Mouse (Mus musculus): ENCODE measurements around the gene Fanca.

Fanca gene

GRCm38 (mm10) chr8:123228416-123228815 lies 90.0 kb downstream of the Fanca start:
- H3K4me3 ChIP-seq (replicated peaks; ENCODE audit: low read length), result no peak overlapping the region
- peaks cover 37% of the 10 kb centered on the region for H3K4me1 ChIP-seq (replicated peaks; ENCODE audit: low read depth, low read length)
- H3K27me3 ChIP-seq (ENCODE audit: insufficient read depth, low read length), result no peaks in the 10 kb centered on the region
- H3K9me3 ChIP-seq (ENCODE audit: low read length), result no peaks in the 10 kb centered on the region
- peaks cover 60% of the 10 kb centered on the region for H3K36me3 ChIP-seq (ENCODE audit: insufficient read depth, low read length)
- no peak for TF ChIP-seq NANOG (IDR thresholded peaks at IDR 0.05; ENCODE audit: borderline replicate concordance, low read length)
- no peak for TF ChIP-seq POU5F1 (IDR thresholded peaks at IDR 0.05; ENCODE audit: borderline replicate concordance, low read length)
- TF ChIP-seq CTCF (conservative IDR thresholded peaks at IDR 0.05; ENCODE audit: low read length), result no peak

DNA sequence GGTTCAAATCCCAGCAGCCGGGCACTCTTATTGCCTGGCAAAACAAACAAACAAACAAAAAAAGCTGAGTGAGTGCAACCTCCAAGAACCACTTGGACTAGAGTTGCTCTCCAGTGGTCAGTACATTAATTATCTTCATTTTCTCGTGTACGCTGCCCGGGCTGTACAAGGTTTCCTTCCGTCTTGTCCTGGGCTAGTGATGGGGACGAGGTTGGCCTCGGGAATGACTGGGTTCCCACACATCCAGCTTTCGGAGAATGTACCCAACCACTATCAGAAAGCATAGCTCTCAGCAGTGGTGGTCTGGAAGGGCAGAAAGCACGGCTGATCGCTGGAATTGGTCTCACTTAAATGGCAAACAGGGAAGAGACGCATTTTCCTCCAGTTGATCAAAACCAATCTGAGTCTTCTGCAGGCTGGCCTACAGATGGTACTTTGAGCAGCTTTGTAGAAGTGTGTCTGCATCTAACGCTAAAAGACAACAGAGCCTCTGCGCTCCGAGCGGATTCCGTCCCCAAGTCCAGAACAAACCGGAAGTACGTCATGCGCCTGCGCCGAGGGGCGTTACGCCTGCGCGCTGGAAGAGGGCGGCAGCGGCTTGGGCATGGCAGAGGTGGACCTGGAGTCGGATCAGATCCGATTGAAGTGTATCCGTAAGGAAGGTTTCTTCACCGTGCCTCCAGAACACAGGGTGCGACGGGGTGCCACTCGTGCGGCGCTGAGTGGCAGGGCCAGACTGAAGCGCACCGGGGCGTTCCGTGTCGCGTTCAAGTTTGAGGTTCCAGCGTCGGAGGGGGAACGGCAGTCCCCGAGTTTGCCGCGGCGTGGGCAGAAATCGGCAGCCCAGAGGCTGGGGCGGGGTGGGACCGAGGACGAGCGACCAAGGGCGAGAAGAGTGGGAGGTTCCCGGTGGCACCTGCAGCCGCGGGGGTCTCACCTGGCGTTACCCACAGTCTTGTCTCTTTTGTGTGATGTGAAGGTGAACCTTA lies 93.8 kb downstream of the Fanca start, which contains the start of gene Cdk10:
TSS of gene Cdk10 (plus strand) at position 565 of the 989 bp plus-strand sequence.
- TF ChIP-seq NANOG (IDR thresholded peaks at IDR 0.05; ENCODE audit: borderline replicate concordance, low read length) (no peak), CTCF (conservative IDR thresholded peaks at IDR 0.05; ENCODE audit: low read length) (no peak), POU5F1 (IDR thresholded peaks at IDR 0.05; ENCODE audit: borderline replicate concordance, low read length) (no peak)
- Histone ChIP-seq H3K36me3 (ENCODE audit: insufficient read depth, low read length) (peaks cover 38% of the 10 kb centered on the region), H3K27me3 (ENCODE audit: insufficient read depth, low read length) (no peaks in the 10 kb centered on the region), H3K4me3 (replicated peaks; ENCODE audit: low read length) (peak within 1 kb of the TSS; percentile 95), H3K9me3 (ENCODE audit: low read length) (no peaks in the 10 kb centered on the region), H3K4me1 (replicated peaks; ENCODE audit: low read depth, low read length) (peaks cover 26% of the 10 kb centered on the region)

DNA sequence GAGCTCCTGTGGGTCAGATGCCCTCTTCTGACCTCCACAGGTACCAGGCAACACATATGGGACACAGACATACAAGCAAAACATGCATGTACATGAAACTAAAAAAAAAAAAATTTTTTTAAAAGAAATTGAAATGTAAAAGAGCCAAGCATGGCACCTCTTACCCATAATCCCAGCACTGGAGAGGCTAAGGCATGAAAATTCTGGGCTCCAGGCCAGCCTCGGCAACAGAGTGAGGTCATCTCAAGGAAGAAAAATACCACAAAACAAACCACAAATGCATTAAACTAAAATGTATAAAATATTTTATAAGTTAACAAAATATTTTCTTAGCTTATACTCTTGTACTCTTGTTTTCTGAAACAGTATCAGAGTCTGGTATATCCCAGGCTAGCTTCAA lies 97.5 kb downstream of the Fanca start:
- Histone ChIP-seq H3K9me3 (ENCODE audit: low read length) (no peaks in the 10 kb centered on the region), H3K4me1 (replicated peaks; ENCODE audit: low read depth, low read length) (peaks cover 28% of the 10 kb centered on the region), H3K27me3 (ENCODE audit: insufficient read depth, low read length) (no peaks in the 10 kb centered on the region), H3K36me3 (ENCODE audit: insufficient read depth, low read length) (0 out of 2 replicates have a peak, but pooled peaks cover 2% of the 10 kb centered on the region), H3K4me3 (replicated peaks; ENCODE audit: low read length) (no peak overlapping the region)
- TF ChIP-seq CTCF (conservative IDR thresholded peaks at IDR 0.05; ENCODE audit: low read length) (no peak), NANOG (IDR thresholded peaks at IDR 0.05; ENCODE audit: borderline replicate concordance, low read length) (no peak), POU5F1 (IDR thresholded peaks at IDR 0.05; ENCODE audit: borderline replicate concordance, low read length) (no peak)

Data from E14TG2a.4 (cell line).